ENCODE assay signal across 8 mouse cellular contexts in genomic region chr4:40142743-40143532, GRCm38 (mm10). TPM values are rescaled to one million over a fixed set of nuclear protein-coding genes. Genes with fewer than 3 reads are reported as not detected.
DNase-seq lines count a peak whose midpoint lies in the region; ATAC-seq lines count a peak whose summit lies in the region.

Aco1 (plus strand) TSS chr4:40143081.

- peak within 1 kb of the TSS; percentile 79 for H3K9ac ChIP-seq in intestine, embryonic 14.5 days (ENCODE audit: low read length)

- intact Hi-C loops in left cerebral cortex, postnatal 14 days (cut with DNase I) = loop anchor here (2.0 kb wide), 1 partner anchor 126 kb away; the partner anchor contains the start of genes Smim27 and Topors

- peak within 1 kb of the TSS; percentile 97 for H3K27ac ChIP-seq in intestine, embryonic 14.5 days (ENCODE audit: low read depth)

- H3K9me3 ChIP-seq in intestine, embryonic 14.5 days (ENCODE audit: control insufficient read depth, low read length) = no peaks in the 10 kb centered on the region

- peak; percentile 95 to 96 for DNase-seq in adrenal gland, adult 18-20 months (ENCODE audit: low spot score in 2 of 2)
- DNase-seq in embryo, embryonic 11 days = peak; percentile 97
- DNase-seq in gastrocnemius, postnatal 25 days = peak; percentile 98
- DNase-seq in intestine, embryonic 14.5 days (ENCODE audit: low spot score) = peak; percentile 98
- peak; percentile 93 to 96 for DNase-seq in left cerebral cortex, postnatal 14 days (ENCODE audit: low spot score in 2 of 2)
- peak; percentile 96 for DNase-seq in mesoderm, embryonic 11.5 days (ENCODE audit: low read depth, low spot score)
- DNase-seq in right cerebral cortex, postnatal 36 days (ENCODE audit: low spot score in 2 of 2) = peak; percentile 92 to 94
- DNase-seq in yolk sac, embryonic 10.5 days (ENCODE audit: low spot score) = peak; percentile 98

- WGBS in intestine, embryonic 14.5 days = 1% methylated on average over 46 of the region's 46 CpGs

- peaks cover 15% of the 10 kb centered on the region for H3K4me1 ChIP-seq in intestine, embryonic 14.5 days (replicated peaks; ENCODE audit: control insufficient read depth, insufficient read depth, low read length)

- H3K4me2 ChIP-seq in intestine, embryonic 14.5 days (ENCODE audit: low read length) = peak within 1 kb of the TSS; percentile 79

- no peaks in the 10 kb centered on the region for H3K27me3 ChIP-seq in intestine, embryonic 14.5 days (replicated peaks; ENCODE audit: control insufficient read depth, insufficient read depth, low read length)

- H3K36me3 ChIP-seq in intestine, embryonic 14.5 days (ENCODE audit: control insufficient read depth, insufficient read depth, low read length) = no peaks in the 10 kb centered on the region

- peak within 1 kb of the TSS; percentile 76 for H3K4me3 ChIP-seq in intestine, embryonic 14.5 days (ENCODE audit: low read depth, low read length)

- ATAC-seq in intestine, embryonic 14.5 days (replicated peaks; ENCODE audit: low FRiP score, low TSS enrichment, low read depth) = peak; percentile 97

RNA-seq across cellular contexts. Expression of gene Aco1, which starts in this region (rescaled TPM):
- total RNA-seq in adrenal gland, adult 18-20 months (2021) = 100 to 1,000 TPM; 108 to 132 TPM
- total RNA-seq in gastrocnemius, postnatal 25 days (2021) = 10 to 100 TPM; 16.1 to 21.7 TPM
- polyA plus RNA-seq in intestine, embryonic 14.5 days (2014; fragmentation: Nextera tagmentation; extraction: Ambion mirVana) = 62.7 and 65.2 TPM in 2 replicates
- total RNA-seq in left cerebral cortex, postnatal 14 days (2021) = 10 to 100 TPM; 34.6 to 37.2 TPM

Comparison
In these comparisons a context has a peak if more than half of its experiments do, and no peak if none do; other contexts are left out.
1. Peak in every context shown above with its lines: DNase-seq, ATAC-seq, H3K4me3 ChIP-seq and H3K27ac ChIP-seq.